Mouse (Mus musculus) right cerebral cortex, postnatal 4 days (tissue): ENCODE measurements around the gene Ssna1.
"Not testable (repeated sequence)": the region's sequence is repeated elsewhere in the genome, so short reads cannot be mapped to it uniquely, and the experiment has no call there.

Experiments
- DNase-seq: peaks from one replicate; pipeline ENCODE4 v3.0.0-alpha.2; 2022

Ssna1 gene

GRCm38 (mm10) chr2:25257250-25257649 is 15.0 kb downstream of the Ssna1 start:
- not testable (repeated sequence) for DNase-seq

GRCm38 (mm10) chr2:25256443-25257109 is 15.7 kb downstream of the Ssna1 start:
- not testable (repeated sequence) for DNase-seq

- DNase-seq: peak; percentile 90
These were observed 16.9 kb downstream of the Ssna1 start, which contains the start of gene Tmem203 for GRCm38 (mm10) chr2:25255284-25255779. Gene Tmem203 (plus strand): TSS chr2:25255439.

GRCm38 (mm10) chr2:25252331-25252730 is 19.9 kb downstream of the Ssna1 start:
- DNase-seq: no peak

GRCm38 (mm10) chr2:25246183-25247072 is 25.8 kb downstream of the Ssna1 start, which contains the start of gene AL732309.1:
Gene AL732309.1 (minus strand): TSS chr2:25246863.
- no peak for DNase-seq

- DNase-seq: no peak
These were observed 28.1 kb downstream of the Ssna1 start for GRCm38 (mm10) chr2:25244144-25244543.

- DNase-seq: no peak
These were observed 28.9 kb downstream of the Ssna1 start for GRCm38 (mm10) chr2:25243342-25243741.

GRCm38 (mm10) chr2:25242101-25242506 is 30.1 kb downstream of the Ssna1 start, which contains the start of the genes Rnf208 and Cysrt1:
Gene Rnf208 (plus strand): TSS chr2:25242255.
Gene Cysrt1 (minus strand): TSS chr2:25242452.
- peak; percentile 58 for DNase-seq

- DNase-seq: no peak
These were observed 30.8 kb downstream of the Ssna1 start for GRCm38 (mm10) chr2:25241438-25241775.

GRCm38 (mm10) chr2:25240723-25241437 is 31.4 kb downstream of the Ssna1 start:
- peak; percentile 71 for DNase-seq

- DNase-seq: no peak
These were observed 31.9 kb downstream of the Ssna1 start for GRCm38 (mm10) chr2:25240310-25240709.

GRCm38 (mm10) chr2:25239766-25240165 is 32.5 kb downstream of the Ssna1 start:
- DNase-seq: no peak

GRCm38 (mm10) chr2:25238106-25238505 is 34.1 kb downstream of the Ssna1 start:
- DNase-seq: no peak

GRCm38 (mm10) chr2:25237522-25237921 is 34.7 kb downstream of the Ssna1 start:
- no peak for DNase-seq

GRCm38 (mm10) chr2:25236614-25237013 is 35.6 kb downstream of the Ssna1 start, which contains the start of gene Rnf224:
Gene Rnf224 (minus strand): TSS chr2:25236787.
- no peak for DNase-seq

- DNase-seq: no peak
These were observed 37.6 kb downstream of the Ssna1 start for GRCm38 (mm10) chr2:25234551-25235220.

GRCm38 (mm10) chr2:25234050-25234449 is 38.2 kb downstream of the Ssna1 start, which contains the start of gene Slc34a3:
Gene Slc34a3 (minus strand): TSS chr2:25234364.
- DNase-seq: no peak

- no peak for DNase-seq
These were observed 38.8 kb downstream of the Ssna1 start for GRCm38 (mm10) chr2:25233421-25233820.

GRCm38 (mm10) chr2:25231038-25231437 is 41.2 kb downstream of the Ssna1 start:
- DNase-seq: no peak

- no peak for DNase-seq
These were observed 41.7 kb downstream of the Ssna1 start for GRCm38 (mm10) chr2:25230581-25230980.

GRCm38 (mm10) chr2:25229582-25229981 is 42.7 kb downstream of the Ssna1 start:
- DNase-seq: no peak

GRCm38 (mm10) chr2:25228995-25229530 is 43.2 kb downstream of the Ssna1 start:
- no peak for DNase-seq
